ENCODE assay signal across 14 mouse cellular contexts in genomic region chr9:16092051-16092967, GRCm38 (mm10).
DNase-seq lines count a peak whose midpoint lies in the region; ATAC-seq and TF ChIP-seq lines count a peak whose summit lies in the region.
"Had no signal": no experiment of that assay in that cellular context is flagged by ENCODE, and none has a peak within 500 bp of the region (broad histone marks: within the 10 kb centered on the region; RNA-seq: fewer than 3 reads in every experiment).

No protein-coding gene starts in this region.

- H3K4me3 ChIP-seq in midbrain, embryonic 10.5 days, result no peak overlapping the region
- no peak overlapping the region for H3K4me3 ChIP-seq in midbrain, postnatal 0 days (ENCODE audit: low read depth, low read length)
- H3K4me3 ChIP-seq in hindbrain, embryonic 12.5 days, result no peak overlapping the region
- no peak overlapping the region for H3K4me3 ChIP-seq in cerebellum, adult 2 months (replicated peaks; ENCODE audit: insufficient read depth, low read depth, low read length)
- H3K4me3 ChIP-seq: heart, embryonic 13.5 days; intestine, embryonic 15.5 days had no signal

- no peak overlapping the region for H3K4me2 ChIP-seq in midbrain, postnatal 0 days (ENCODE audit: low read depth, low read length, poor library complexity, severe bottlenecking)
- H3K4me2 ChIP-seq in hindbrain, embryonic 12.5 days (replicated peaks), result no peak overlapping the region
- H3K4me2 ChIP-seq: heart, embryonic 13.5 days; intestine, embryonic 15.5 days had no signal

- H3K9me3 ChIP-seq in midbrain, embryonic 10.5 days (replicated peaks), result no peaks in the 10 kb centered on the region
- no peaks in the 10 kb centered on the region for H3K9me3 ChIP-seq in midbrain, postnatal 0 days (ENCODE audit: low read length)
- no peaks in the 10 kb centered on the region for H3K9me3 ChIP-seq in hindbrain, embryonic 12.5 days (replicated peaks)
- H3K9me3 ChIP-seq: heart, embryonic 13.5 days; intestine, embryonic 15.5 days had no signal

- H3K27ac ChIP-seq in midbrain, embryonic 10.5 days (replicated peaks), result no peak overlapping the region
- no peak overlapping the region for H3K27ac ChIP-seq in midbrain, postnatal 0 days (ENCODE audit: low read depth, low read length)
- no peak overlapping the region for H3K27ac ChIP-seq in hindbrain, embryonic 12.5 days
- H3K27ac ChIP-seq in cerebellum, adult 2 months (ENCODE audit: insufficient read depth, low read length), result no peak overlapping the region
- H3K27ac ChIP-seq: heart, embryonic 13.5 days; intestine, embryonic 15.5 days; liver, embryonic 14.5 days had no signal

- peak; percentile 14 for DNase-seq in midbrain, embryonic 10.5 days (ENCODE audit: low spot score)
- DNase-seq in midbrain, postnatal 0 days (ENCODE audit: low spot score), result no peak
- DNase-seq in kidney, postnatal 10 days, result peak; percentile 11
- peak; percentile 46 for DNase-seq in retina, postnatal 1 day
- no peak for DNase-seq in cerebellum, adult 2 months
- no peak for DNase-seq in Muller cell, postnatal 12 days (ENCODE audit: inconsistent ontology term)
- DNase-seq: adrenal gland, adult 8-10 months; cerebellum, adult 8-10 months; lung, postnatal 4 days had no signal

- no peaks in the 10 kb centered on the region for H3K36me3 ChIP-seq in midbrain, embryonic 10.5 days
- no peaks in the 10 kb centered on the region for H3K36me3 ChIP-seq in midbrain, postnatal 0 days (ENCODE audit: insufficient read depth, low read length)
- H3K36me3 ChIP-seq in hindbrain, embryonic 12.5 days, result no peaks in the 10 kb centered on the region
- H3K36me3 ChIP-seq: heart, embryonic 13.5 days; intestine, embryonic 15.5 days had no signal

- ATAC-seq in midbrain, postnatal 0 days (ENCODE audit: low FRiP score), result no peak
- ATAC-seq in hindbrain, embryonic 12.5 days (ENCODE audit: low FRiP score), result peak; percentile 51; the same call in 1 of the 2 replicates
- no peak for ATAC-seq in megakaryocyte progenitor cell, adult 5-6 weeks (replicated peaks; ENCODE audit: poor library complexity)
- ATAC-seq: intestine, embryonic 15.5 days had no signal

- H3K27me3 ChIP-seq in midbrain, embryonic 10.5 days (ENCODE audit: low read depth, poor library complexity, severe bottlenecking), result peaks cover 43% of the 10 kb centered on the region
- H3K27me3 ChIP-seq in midbrain, postnatal 0 days (ENCODE audit: insufficient read depth, low read length), result no peaks in the 10 kb centered on the region
- H3K27me3 ChIP-seq in hindbrain, embryonic 12.5 days, result no peaks in the 10 kb centered on the region
- H3K27me3 ChIP-seq in cerebellum, adult 2 months (ENCODE audit: control insufficient read depth, insufficient read depth, low read length), result no peaks in the 10 kb centered on the region
- H3K27me3 ChIP-seq: heart, embryonic 13.5 days; intestine, embryonic 15.5 days had no signal

- no peak for TF ChIP-seq CTCF in midbrain, postnatal 0 days (IDR thresholded peaks at IDR 0.05)
- no peak for TF ChIP-seq CTCF in cerebellum, adult 2 months (IDR thresholded peaks at IDR 0.05; ENCODE audit: borderline replicate concordance, insufficient read depth, low read depth, low read length)

- no peak overlapping the region for H3K9ac ChIP-seq in midbrain, postnatal 0 days (replicated peaks; ENCODE audit: low read length, poor library complexity, severe bottlenecking)
- H3K9ac ChIP-seq in hindbrain, embryonic 12.5 days, result no peak overlapping the region
- H3K9ac ChIP-seq: heart, embryonic 13.5 days; intestine, embryonic 15.5 days; liver, embryonic 14.5 days had no signal

- no peak for TF ChIP-seq POLR2A in cerebellum, adult 2 months (IDR thresholded peaks at IDR 0.05; ENCODE audit: borderline replicate concordance, insufficient read depth, low read length)

- 26% methylated on average over 5 of the region's 5 CpGs for WGBS in midbrain, embryonic 10.5 days
- 28% methylated on average over 5 of the region's 5 CpGs for WGBS in midbrain, postnatal 0 days
- 28% methylated on average over 5 of the region's 5 CpGs for WGBS in hindbrain, embryonic 12.5 days
- WGBS in cerebellum, adult 2 months, result 51% methylated on average over 5 of the region's 5 CpGs

- H3K4me1 ChIP-seq in midbrain, embryonic 10.5 days, result peaks cover 25% of the 10 kb centered on the region
- H3K4me1 ChIP-seq in midbrain, postnatal 0 days (ENCODE audit: insufficient read depth, low read length), result no peaks in the 10 kb centered on the region; the same call in 1 of the 2 replicates
- H3K4me1 ChIP-seq in hindbrain, embryonic 12.5 days, result peaks cover 11% of the 10 kb centered on the region
- no peaks in the 10 kb centered on the region for H3K4me1 ChIP-seq in cerebellum, adult 2 months (ENCODE audit: control insufficient read depth, insufficient read depth, low read length)
- H3K4me1 ChIP-seq: heart, embryonic 13.5 days; intestine, embryonic 15.5 days had no signal

Comparison
In these comparisons a context has a peak if more than half of its experiments do, and no peak if none do; other contexts are left out.
1. DNase-seq: peak in midbrain, embryonic 10.5 days (single experiment), kidney, postnatal 10 days (single experiment) and retina, postnatal 1 day (single experiment); none in midbrain, postnatal 0 days (single experiment), cerebellum, adult 2 months (0 of 2) and Muller cell, postnatal 12 days (single experiment).